Comparison of ENCODE assay signal across 8 mouse cellular contexts in genomic region chr19:38395701-38396632, GRCm38 (mm10). TPM values are rescaled to one million over a fixed set of nuclear protein-coding genes. Genes with fewer than 3 reads are reported as not detected.
DNase-seq lines count a peak whose midpoint lies in the region; ATAC-seq and TF ChIP-seq lines count a peak whose summit lies in the region.

TSS of gene Slc35g1 (plus strand) at chr19:38395980.

- under 1% methylated on average over 65 of the region's 90 CpGs for WGBS in hindbrain, postnatal 0 days
- under 1% methylated on average over 66 of the region's 90 CpGs for WGBS in limb, embryonic 11.5 days
- under 1% methylated on average over 80 of the region's 90 CpGs for WGBS in midbrain, embryonic 12.5 days
- 2% methylated on average over 89 of the region's 90 CpGs for WGBS in spleen, adult 2 months

- peak; percentile 32 for DNase-seq in ovary, adult 18-20 months (ENCODE audit: low spot score)
- DNase-seq in ovary, postnatal 10 days (ENCODE audit: low spot score) = no peak
- peak; percentile 16 to 44 for DNase-seq in gastrocnemius, adult 8-10 months (ENCODE audit: low spot score in 2 of 2)
- DNase-seq in hindbrain, postnatal 0 days (ENCODE audit: low spot score) = peak; percentile 86
- peak; percentile 71 for DNase-seq in limb, embryonic 11.5 days (ENCODE audit: low spot score)
- peak; percentile 16 to 18 for DNase-seq in spleen, adult 2 months (ENCODE audit: low read depth in 1 of 2, low spot score in 2 of 2)

- TF ChIP-seq CTCF in hindbrain, postnatal 0 days (IDR thresholded peaks at IDR 0.05; ENCODE audit: low read depth) = no peak
- TF ChIP-seq CTCF in spleen, adult 2 months (IDR thresholded peaks at IDR 0.05; ENCODE audit: extremely low read depth, insufficient read depth, insufficient read length, insufficient replicate concordance) = no peak

- H3K36me3 ChIP-seq in hindbrain, postnatal 0 days (ENCODE audit: insufficient read depth, low read length) = no peaks in the 10 kb centered on the region
- no peaks in the 10 kb centered on the region for H3K36me3 ChIP-seq in limb, embryonic 11.5 days (ENCODE audit: control insufficient read depth, insufficient read depth, low read length)
- H3K36me3 ChIP-seq in midbrain, embryonic 12.5 days = no peaks in the 10 kb centered on the region
- H3K36me3 ChIP-seq in spleen, adult 2 months (ENCODE audit: control insufficient read depth, insufficient read depth, low read length) = no peaks in the 10 kb centered on the region

- peak; percentile 92 for ATAC-seq in common myeloid progenitor, adult 5-6 weeks (replicated peaks; ENCODE audit: low read depth, poor library complexity, severe bottlenecking)
- ATAC-seq in hindbrain, postnatal 0 days = peak; percentile 90
- ATAC-seq in limb, embryonic 11.5 days (ENCODE audit: insufficient number of reproducible peaks, low FRiP score, low TSS enrichment, low read depth) = peak; percentile 82
- ATAC-seq in midbrain, embryonic 12.5 days (ENCODE audit: low FRiP score, low read depth) = peak; percentile 96

- H3K27ac ChIP-seq in hindbrain, postnatal 0 days = no peak within 1 kb of the TSS
- H3K27ac ChIP-seq in limb, embryonic 11.5 days (replicated peaks; ENCODE audit: low read depth, low read length) = no peak within 1 kb of the TSS
- H3K27ac ChIP-seq in midbrain, embryonic 12.5 days (replicated peaks) = peak within 1 kb of the TSS; percentile 31
- H3K27ac ChIP-seq in spleen, adult 2 months (ENCODE audit: insufficient read depth, low read length) = peak within 1 kb of the TSS; percentile 30

- H3K4me2 ChIP-seq in hindbrain, postnatal 0 days (ENCODE audit: low read depth, low read length) = peak within 1 kb of the TSS; percentile 80
- H3K4me2 ChIP-seq in limb, embryonic 11.5 days (ENCODE audit: low read depth, severe bottlenecking) = peak within 1 kb of the TSS; percentile 78
- peak within 1 kb of the TSS; percentile 78 for H3K4me2 ChIP-seq in midbrain, embryonic 12.5 days (replicated peaks)

- H3K4me3 ChIP-seq in hindbrain, postnatal 0 days (ENCODE audit: low read length) = peak within 1 kb of the TSS; percentile 70
- H3K4me3 ChIP-seq in limb, embryonic 11.5 days (ENCODE audit: low read depth, low read length) = peak within 1 kb of the TSS; percentile 53
- peak within 1 kb of the TSS; percentile 65 for H3K4me3 ChIP-seq in midbrain, embryonic 12.5 days
- peak within 1 kb of the TSS; percentile 79 for H3K4me3 ChIP-seq in spleen, adult 2 months (ENCODE audit: extremely low read depth, insufficient read depth, insufficient read length)

- TF ChIP-seq POLR2A in spleen, adult 2 months (IDR thresholded peaks at IDR 0.05; ENCODE audit: low read depth, low read length) = peak; percentile 4; the same call in 1 of the 2 replicates

- 0 out of 2 replicates have a peak, but pooled peaks cover 2% of the 10 kb centered on the region for H3K4me1 ChIP-seq in hindbrain, postnatal 0 days (ENCODE audit: insufficient read depth, low read length)
- no peaks in the 10 kb centered on the region for H3K4me1 ChIP-seq in limb, embryonic 11.5 days (ENCODE audit: control insufficient read depth, insufficient read depth, low read length)
- H3K4me1 ChIP-seq in midbrain, embryonic 12.5 days = peaks cover 7% of the 10 kb centered on the region; the same call in 1 of the 2 replicates
- peaks cover 2% of the 10 kb centered on the region; the same call in 1 of the 2 replicates for H3K4me1 ChIP-seq in spleen, adult 2 months (ENCODE audit: control insufficient read depth, insufficient read depth, insufficient read length)

- no peaks in the 10 kb centered on the region for H3K9me3 ChIP-seq in hindbrain, postnatal 0 days (ENCODE audit: low read length)
- H3K9me3 ChIP-seq in limb, embryonic 11.5 days (ENCODE audit: control insufficient read depth, low read length) = no peaks in the 10 kb centered on the region
- no peaks in the 10 kb centered on the region for H3K9me3 ChIP-seq in midbrain, embryonic 12.5 days

- H3K9ac ChIP-seq in hindbrain, postnatal 0 days (replicated peaks; ENCODE audit: low read length) = peak within 1 kb of the TSS; percentile 68
- peak within 1 kb of the TSS; percentile 64; the same call in 1 of the 2 replicates for H3K9ac ChIP-seq in limb, embryonic 11.5 days (ENCODE audit: low read length)
- peak within 1 kb of the TSS; percentile 72 for H3K9ac ChIP-seq in midbrain, embryonic 12.5 days (replicated peaks)

- H3K27me3 ChIP-seq in hindbrain, postnatal 0 days (ENCODE audit: insufficient read depth, low read length) = no peaks in the 10 kb centered on the region
- H3K27me3 ChIP-seq in limb, embryonic 11.5 days (ENCODE audit: control insufficient read depth, insufficient read depth, low read length) = no peaks in the 10 kb centered on the region
- no peaks in the 10 kb centered on the region for H3K27me3 ChIP-seq in midbrain, embryonic 12.5 days
- no peaks in the 10 kb centered on the region for H3K27me3 ChIP-seq in spleen, adult 2 months (ENCODE audit: control insufficient read depth, insufficient read depth, low read length)

RNA-seq across cellular contexts. Expression of gene Slc35g1, which starts in this region (rescaled TPM):
- 10.4 and 14.4 TPM in 2 replicates for total RNA-seq in common myeloid progenitor, adult 5-6 weeks (2017)
- 1 to 10 TPM; 1.8 to 2.3 (median 1.9) TPM for total RNA-seq in gastrocnemius, adult 8-10 months (2022)
- total RNA-seq in hindbrain, postnatal 0 days (2014; rRNA removed) = 2.0 and 3.2 TPM in 2 replicates
- 1.4 and 1.5 TPM in 2 replicates for polyA plus RNA-seq in hindbrain, postnatal 0 days (2015; fragmentation: Nextera tagmentation; extraction: Ambion mirVana)
- 3.5 and 4.3 TPM in 2 replicates for polyA plus RNA-seq in limb, embryonic 11.5 days (2014; fragmentation: Nextera tagmentation; extraction: Ambion mirVana)
- polyA plus RNA-seq in midbrain, embryonic 12.5 days (2016; fragmentation: Nextera tagmentation; extraction: Ambion mirVana) = 4.9 and 6.3 TPM in 2 replicates
- 2.0 and 2.2 TPM in 2 replicates for polyA plus RNA-seq in spleen, adult 2 months (2012; rRNA removed)

Comparison
In these comparisons a context has a peak if more than half of its experiments do, and no peak if none do; other contexts are left out.
1. H3K27ac ChIP-seq: peak in midbrain, embryonic 12.5 days (single experiment) and spleen, adult 2 months (single experiment); none in hindbrain, postnatal 0 days (single experiment) and limb, embryonic 11.5 days (single experiment).
2. Peak in every context shown above with its lines, with median percentiles within 50 percentile points of each other: ATAC-seq, H3K4me2 ChIP-seq, H3K4me3 ChIP-seq and H3K9ac ChIP-seq.